8 mouse cellular contexts compared by ENCODE assay signal in the genomic region with DNA sequence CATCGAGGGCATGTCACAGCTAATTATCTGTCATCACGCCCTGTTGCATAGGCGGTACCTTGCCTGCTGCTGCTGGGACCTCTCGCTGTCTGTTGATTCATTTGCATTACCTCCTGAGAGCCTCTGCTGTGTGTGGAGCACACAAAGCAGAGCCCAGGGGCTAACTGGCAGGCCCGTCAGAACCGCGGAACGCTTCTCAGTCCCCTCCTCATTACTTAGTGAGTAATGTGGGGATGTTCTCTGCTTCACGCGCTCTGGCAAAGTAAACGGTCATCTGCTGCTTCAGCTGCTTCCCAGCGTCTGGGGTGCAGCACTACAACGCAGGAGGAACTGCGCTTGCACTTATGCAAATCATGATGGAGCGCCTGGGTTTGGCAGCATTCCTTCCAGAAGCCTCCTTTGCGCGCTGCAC. TPM values are rescaled to one million over a fixed set of nuclear protein-coding genes. Genes with fewer than 3 reads are reported as not detected.
DNase-seq lines count a peak whose midpoint lies in the region; ATAC-seq and TF ChIP-seq lines count a peak whose summit lies in the region.

No protein-coding gene starts in this region.

- 0% methylated on average over 17 of the region's 17 CpGs for WGBS in forebrain, embryonic 13.5 days
- 2% methylated on average over 17 of the region's 17 CpGs for WGBS in intestine, embryonic 14.5 days
- 1% methylated on average over 17 of the region's 17 CpGs for WGBS in midbrain, embryonic 15.5 days

- no peaks in the 10 kb centered on the region for H3K27me3 ChIP-seq in ES-Bruce4 (ENCODE audit: control insufficient read depth, insufficient read depth, low read length, poor library complexity, severe bottlenecking)
- no peaks in the 10 kb centered on the region for H3K27me3 ChIP-seq in forebrain, embryonic 13.5 days
- H3K27me3 ChIP-seq in intestine, embryonic 14.5 days (replicated peaks; ENCODE audit: control insufficient read depth, insufficient read depth, low read length), result no peaks in the 10 kb centered on the region
- H3K27me3 ChIP-seq in midbrain, embryonic 15.5 days (replicated peaks), result no peaks in the 10 kb centered on the region

- H3K27ac ChIP-seq in ES-Bruce4 (ENCODE audit: insufficient read depth, low read length), result no peak overlapping the region
- H3K27ac ChIP-seq in forebrain, embryonic 13.5 days, result peak overlapping the region; percentile 77
- no peak overlapping the region for H3K27ac ChIP-seq in intestine, embryonic 14.5 days (ENCODE audit: low read depth)
- peak overlapping the region; percentile 45; the same call in 1 of the 2 replicates for H3K27ac ChIP-seq in midbrain, embryonic 15.5 days

- no peaks in the 10 kb centered on the region for H3K36me3 ChIP-seq in ES-Bruce4 (ENCODE audit: control insufficient read depth, insufficient read depth, low read length, poor library complexity, severe bottlenecking)
- no peaks in the 10 kb centered on the region for H3K36me3 ChIP-seq in forebrain, embryonic 13.5 days (ENCODE audit: poor library complexity, severe bottlenecking)
- H3K36me3 ChIP-seq in intestine, embryonic 14.5 days (ENCODE audit: control insufficient read depth, insufficient read depth, low read length), result no peaks in the 10 kb centered on the region
- no peaks in the 10 kb centered on the region for H3K36me3 ChIP-seq in midbrain, embryonic 15.5 days (replicated peaks)

- no peaks in the 10 kb centered on the region for H3K9me3 ChIP-seq in ES-Bruce4 (replicated peaks; ENCODE audit: control insufficient read depth, insufficient read depth, low read length, poor library complexity, severe bottlenecking)
- H3K9me3 ChIP-seq in forebrain, embryonic 13.5 days (replicated peaks), result no peaks in the 10 kb centered on the region
- H3K9me3 ChIP-seq in intestine, embryonic 14.5 days (ENCODE audit: control insufficient read depth, low read length), result no peaks in the 10 kb centered on the region
- no peaks in the 10 kb centered on the region for H3K9me3 ChIP-seq in midbrain, embryonic 15.5 days

- ATAC-seq in forebrain, embryonic 13.5 days, result peak; percentile 88
- ATAC-seq in intestine, embryonic 14.5 days (replicated peaks; ENCODE audit: low FRiP score, low TSS enrichment, low read depth), result peak; percentile 55; the same call in 1 of the 2 replicates
- ATAC-seq in midbrain, embryonic 15.5 days (replicated peaks), result peak; percentile 85

- H3K4me2 ChIP-seq in forebrain, embryonic 13.5 days, result peak overlapping the region; percentile 69
- peak overlapping the region; percentile 59 for H3K4me2 ChIP-seq in intestine, embryonic 14.5 days (ENCODE audit: low read length)
- peak overlapping the region; percentile 80 for H3K4me2 ChIP-seq in midbrain, embryonic 15.5 days

- no peaks in the 10 kb centered on the region for H3K4me1 ChIP-seq in ES-Bruce4 (ENCODE audit: control insufficient read depth, insufficient read depth, low read length)
- H3K4me1 ChIP-seq in forebrain, embryonic 13.5 days, result peaks cover 12% of the 10 kb centered on the region
- H3K4me1 ChIP-seq in intestine, embryonic 14.5 days (replicated peaks; ENCODE audit: control insufficient read depth, insufficient read depth, low read length), result 0 out of 2 replicates have a peak, but pooled peaks cover 3% of the 10 kb centered on the region
- H3K4me1 ChIP-seq in midbrain, embryonic 15.5 days, result peaks cover 6% of the 10 kb centered on the region; the same call in 1 of the 2 replicates

- DNase-seq in adrenal gland, postnatal 14 days, result peak; percentile 35
- DNase-seq in intestine, embryonic 14.5 days (ENCODE audit: low spot score), result peak; percentile 68
- DNase-seq in left cerebral cortex, postnatal 4 days, result peak; percentile 89
- no peak for DNase-seq in spleen, postnatal 14 days (ENCODE audit: low spot score in 2 of 2)
- DNase-seq in ovary, postnatal 10 days (ENCODE audit: low spot score), result no peak

- no peak for TF ChIP-seq CTCF in ES-Bruce4 (IDR thresholded peaks at IDR 0.05; ENCODE audit: low read depth, low read length)

- TF ChIP-seq POLR2A in ES-Bruce4 (IDR thresholded peaks at IDR 0.05; ENCODE audit: insufficient read depth, low read length), result no peak

- no peak overlapping the region for H3K9ac ChIP-seq in ES-Bruce4 (ENCODE audit: low read depth, poor library complexity, severe bottlenecking)
- H3K9ac ChIP-seq in forebrain, embryonic 13.5 days, result peak overlapping the region; percentile 58
- H3K9ac ChIP-seq in intestine, embryonic 14.5 days (ENCODE audit: low read length), result peak overlapping the region; percentile 29; the same call in 1 of the 2 replicates
- peak overlapping the region; percentile 50 for H3K9ac ChIP-seq in midbrain, embryonic 15.5 days

- H3K4me3 ChIP-seq in ES-Bruce4 (ENCODE audit: low read depth, low read length), result peak overlapping the region; percentile 45
- peak overlapping the region; percentile 39 for H3K4me3 ChIP-seq in forebrain, embryonic 13.5 days
- peak overlapping the region; percentile 30 for H3K4me3 ChIP-seq in intestine, embryonic 14.5 days (ENCODE audit: low read depth, low read length)
- peak overlapping the region; percentile 40 for H3K4me3 ChIP-seq in midbrain, embryonic 15.5 days

- TF ChIP-seq EP300 in ES-Bruce4 (IDR thresholded peaks at IDR 0.05; ENCODE audit: insufficient read depth, low read depth, low read length), result 0 out of 2 replicates have a peak, but pooled peaks have one; percentile 32

- intact Hi-C loops in left cerebral cortex, postnatal 4 days (cut with DNase I), result loop anchor here (10.0 kb wide), 1 partner anchor 1750 kb away; no protein-coding TSS in a partner anchor

RNA-seq across cellular contexts. Expression of gene Tyrp1, which starts 30.6 kb away (rescaled TPM):
- not detected in 2 replicates for polyA plus RNA-seq in ES-Bruce4 (2011; ENCODE audit: insufficient read depth, insufficient read length, low read depth, missing spikeins)
- not detected in 2 replicates for total RNA-seq in adrenal gland, postnatal 14 days (2021)
- polyA plus RNA-seq in forebrain, embryonic 13.5 days (2015; fragmentation: Nextera tagmentation; extraction: Ambion mirVana), result 0.06 and 0.28 TPM in 2 replicates
- not detected in 2 replicates for polyA plus RNA-seq in intestine, embryonic 14.5 days (2014; fragmentation: Nextera tagmentation; extraction: Ambion mirVana)
- total RNA-seq in left cerebral cortex, postnatal 4 days (2021), result under 1 TPM in 1 of 2 experiments, not detected in 1; 0.16 TPM
- polyA plus RNA-seq in midbrain, embryonic 15.5 days (2015; fragmentation: Nextera tagmentation; extraction: Ambion mirVana), result 0.14 and 0.21 TPM in 2 replicates

RNA-seq across cellular contexts. Expression of gene Lurap1l, which starts 45.9 kb away (rescaled TPM):
- 3.1 and 3.6 TPM in 2 replicates for polyA plus RNA-seq in ES-Bruce4 (2011; ENCODE audit: insufficient read depth, insufficient read length, low read depth, missing spikeins)
- total RNA-seq in adrenal gland, postnatal 14 days (2021), result 6.9 and 8.2 TPM in 2 replicates
- polyA plus RNA-seq in forebrain, embryonic 13.5 days (2015; fragmentation: Nextera tagmentation; extraction: Ambion mirVana), result 3.2 and 3.3 TPM in 2 replicates
- 13.7 and 15.5 TPM in 2 replicates for polyA plus RNA-seq in intestine, embryonic 14.5 days (2014; fragmentation: Nextera tagmentation; extraction: Ambion mirVana)
- 1 to 10 TPM; 2.4 to 3.2 TPM for total RNA-seq in left cerebral cortex, postnatal 4 days (2021)
- 9.0 and 9.2 TPM in 2 replicates for polyA plus RNA-seq in midbrain, embryonic 15.5 days (2015; fragmentation: Nextera tagmentation; extraction: Ambion mirVana)

Comparison
In these comparisons a context has a peak if more than half of its experiments do, and no peak if none do; other contexts are left out.
1. H3K27ac ChIP-seq: peak in forebrain, embryonic 13.5 days (single experiment) and midbrain, embryonic 15.5 days (single experiment); none in ES-Bruce4 (single experiment) and intestine, embryonic 14.5 days (single experiment).
2. DNase-seq: peak in adrenal gland, postnatal 14 days (single experiment), intestine, embryonic 14.5 days (single experiment) and left cerebral cortex, postnatal 4 days (single experiment); none in spleen, postnatal 14 days (0 of 2) and ovary, postnatal 10 days (single experiment).
3. Peak in every context shown above with its lines, with median percentiles within 50 percentile points of each other: H3K4me3 ChIP-seq, ATAC-seq and H3K4me2 ChIP-seq.